In the genomic region with DNA sequence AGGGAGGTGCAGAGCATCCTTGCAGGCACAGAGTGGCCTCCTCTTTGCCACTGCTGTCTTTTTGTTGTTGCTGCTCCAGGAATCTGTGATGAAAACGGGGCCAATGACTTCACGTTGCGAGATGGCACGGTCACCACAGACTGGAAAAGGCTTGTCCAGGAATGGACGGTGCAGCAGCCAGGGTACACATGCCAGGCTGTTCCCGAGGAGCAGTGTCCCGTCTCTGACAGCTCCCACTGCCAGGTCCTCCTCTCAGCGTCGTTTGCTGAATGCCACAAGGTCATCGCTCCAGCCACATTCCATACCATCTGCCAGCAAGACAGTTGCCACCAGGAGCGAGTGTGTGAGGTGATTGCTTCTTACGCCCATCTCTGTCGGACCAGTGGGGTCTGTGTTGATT, we compare ENCODE assay signal across 14 mouse cellular contexts. TPM values are rescaled to one million over a fixed set of nuclear protein-coding genes. Genes with fewer than 3 reads are reported as not detected.
"Had no signal": no experiment of that assay in that cellular context is flagged by ENCODE, and none has a peak within 500 bp of the region (broad histone marks: within the 10 kb centered on the region; RNA-seq: fewer than 3 reads in every experiment).

No protein-coding gene starts in this region.

- ATAC-seq: liver, embryonic 12.5 days had no signal

- DNase-seq: kidney, postnatal 14 days; lung, embryonic 14.5 days; lung, postnatal 10 days; lung, postnatal 4 days; right cerebral cortex, adult 18-20 months; spleen, adult 18-20 months; thymus, postnatal 36 days had no signal

- H3K4me1 ChIP-seq: liver, embryonic 12.5 days; midbrain, embryonic 12.5 days; neural tube, embryonic 15.5 days had no signal

- H3K4me3 ChIP-seq: kidney, embryonic 15.5 days; limb, embryonic 15.5 days; liver, embryonic 12.5 days; midbrain, embryonic 12.5 days; neural tube, embryonic 15.5 days had no signal

- H3K9ac ChIP-seq: kidney, embryonic 15.5 days; limb, embryonic 15.5 days; liver, embryonic 12.5 days; lung, embryonic 14.5 days; midbrain, embryonic 12.5 days; neural tube, embryonic 15.5 days had no signal

- H3K27me3 ChIP-seq: kidney, embryonic 15.5 days; liver, embryonic 12.5 days; midbrain, embryonic 12.5 days; neural tube, embryonic 15.5 days had no signal

- H3K27ac ChIP-seq: kidney, embryonic 15.5 days; limb, embryonic 15.5 days; liver, embryonic 12.5 days; midbrain, embryonic 12.5 days; neural tube, embryonic 15.5 days had no signal

- H3K9me3 ChIP-seq: kidney, embryonic 15.5 days; limb, embryonic 15.5 days; liver, embryonic 12.5 days; midbrain, embryonic 12.5 days; neural tube, embryonic 15.5 days had no signal

- H3K4me2 ChIP-seq: kidney, embryonic 15.5 days; limb, embryonic 15.5 days; liver, embryonic 12.5 days; lung, embryonic 14.5 days; midbrain, embryonic 12.5 days; neural tube, embryonic 15.5 days had no signal

- H3K36me3 ChIP-seq: kidney, embryonic 15.5 days; limb, embryonic 15.5 days; liver, embryonic 12.5 days; midbrain, embryonic 12.5 days; neural tube, embryonic 15.5 days had no signal

RNA-seq across cellular contexts. Expression of a gene that starts 33.3 kb away (rescaled TPM):
- total RNA-seq: megakaryocyte-erythroid progenitor cell, adult 5-6 weeks had no signal
- polyA plus RNA-seq: liver, embryonic 16.5 days had no signal
